Mouse (Mus musculus): Measurements from ENCODE around the gene Clmn.
"Not testable (repeated sequence)": the region's sequence is repeated elsewhere in the genome, so short reads cannot be mapped to it uniquely, and the experiment has no call there.

Clmn gene

DNA sequence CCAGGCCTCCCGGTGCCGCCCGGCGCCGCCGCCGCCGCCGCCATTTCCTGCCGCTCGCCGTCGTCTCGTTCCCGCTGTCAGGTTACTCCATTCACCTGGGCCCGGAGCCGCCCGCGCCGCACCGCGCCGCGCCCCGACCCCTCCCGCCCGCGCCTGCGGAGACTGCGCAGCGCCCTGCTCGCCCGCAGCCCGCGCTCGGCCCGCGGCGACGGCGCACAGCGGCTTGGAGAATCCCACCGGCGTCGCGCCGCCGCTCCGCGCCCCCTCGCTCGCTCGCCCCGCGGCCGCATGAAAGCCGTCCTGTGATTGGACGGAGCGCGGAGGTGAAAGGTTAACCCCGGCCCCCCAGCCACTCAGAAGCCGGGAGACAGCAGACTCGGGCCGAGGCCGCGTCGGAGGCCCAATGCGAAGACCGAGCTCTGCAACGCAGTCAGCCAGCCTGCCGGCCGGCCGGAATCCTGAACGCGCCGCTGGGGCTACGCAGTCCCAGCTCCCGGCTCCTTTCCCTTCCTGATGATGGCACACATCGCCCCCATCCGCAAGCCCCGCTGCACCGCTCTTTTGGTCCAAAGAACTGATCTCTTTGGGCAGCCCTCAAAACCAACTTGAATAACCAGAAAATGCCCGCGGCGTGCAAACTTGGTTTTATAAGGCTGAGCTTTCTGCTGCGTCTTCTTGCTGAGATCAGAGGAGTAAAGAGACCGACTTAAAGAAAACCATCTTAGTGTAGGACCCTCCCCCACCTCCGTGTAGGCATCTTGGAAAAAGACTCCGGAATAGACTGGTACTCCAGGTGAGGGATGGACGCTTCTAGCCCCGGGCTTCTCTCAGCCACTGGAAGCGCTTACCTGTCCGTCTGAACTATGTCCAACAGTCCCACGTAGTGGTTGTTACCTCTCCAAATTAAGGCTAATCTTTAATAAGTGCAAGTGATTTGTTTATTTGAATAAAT is 112.8 kb downstream of the Clmn start, which contains the start of gene Dicer1:
Gene Dicer1, minus strand, starts transcription at position 139 of the 952 bp plus-strand sequence.
- peak; percentile 98 to 99 for DNase-seq (ENCODE audit: low spot score in 2 of 2)

DNA sequence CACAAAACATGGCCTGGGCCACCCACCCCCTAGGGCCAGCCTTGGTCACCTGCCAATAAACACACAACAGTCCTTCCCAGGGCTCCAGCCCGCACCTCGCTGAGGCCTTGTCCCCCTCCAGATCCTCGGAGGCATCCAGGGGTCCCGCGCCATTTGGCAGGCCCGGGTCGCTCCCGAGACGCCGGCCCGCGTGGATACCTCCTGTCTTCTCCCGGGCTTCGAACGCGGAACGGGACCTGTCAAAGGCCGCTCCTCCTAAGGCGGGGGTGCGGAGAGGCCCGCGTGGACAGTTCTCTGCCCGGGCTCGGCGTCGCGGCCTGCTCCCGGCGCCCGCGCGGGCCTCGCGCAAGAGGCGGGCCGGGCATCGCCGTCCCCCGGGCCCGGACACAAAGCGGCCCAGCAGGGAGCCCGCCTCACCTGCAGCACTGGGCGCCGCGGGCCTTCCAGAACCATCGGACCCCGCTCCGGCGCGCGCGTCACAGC is 113.5 kb downstream of the Clmn start:
- DNase-seq (ENCODE audit: low spot score in 2 of 2) = peak; percentile 26 to 36

DNA sequence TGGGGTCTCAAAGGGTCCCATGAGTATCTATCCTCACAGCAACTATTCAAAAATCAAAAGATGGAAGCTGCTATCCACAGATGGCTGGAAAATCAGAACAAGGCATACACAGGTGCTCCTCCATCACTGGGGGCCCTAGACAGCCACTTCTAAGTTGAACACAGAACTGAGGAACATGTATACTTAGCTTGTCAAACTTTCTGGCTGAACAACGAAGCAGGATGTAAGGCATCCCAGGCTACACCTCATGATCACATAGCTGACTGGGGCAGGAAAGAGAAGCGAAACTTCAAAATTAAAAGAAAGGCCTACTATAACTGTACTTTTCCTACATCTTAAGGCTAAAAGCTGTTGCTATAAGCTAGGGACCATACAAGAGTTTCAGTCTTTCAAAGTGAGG is 115.9 kb downstream of the Clmn start:
- no peak for DNase-seq (ENCODE audit: low spot score in 2 of 2)

DNA sequence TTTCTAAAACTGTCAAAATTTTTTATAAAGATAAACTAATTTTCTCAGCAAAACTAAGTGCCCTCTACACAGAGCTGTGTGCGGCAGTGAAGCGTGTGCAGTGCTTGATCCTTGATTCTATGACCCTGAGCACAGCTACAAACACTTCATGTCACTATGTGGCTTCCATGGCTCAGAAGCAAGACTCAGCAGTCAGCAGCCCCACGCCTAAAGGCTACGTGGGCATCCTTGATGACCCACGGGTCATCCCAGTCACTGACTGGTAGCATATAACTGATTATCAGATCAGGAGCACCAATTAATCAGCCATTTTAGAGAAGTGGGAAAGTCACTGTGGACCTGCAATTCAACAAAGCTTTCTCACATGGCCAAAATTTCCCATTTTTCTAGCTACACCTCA is 117.6 kb downstream of the Clmn start:
- no peak for DNase-seq (ENCODE audit: low spot score in 2 of 2)

DNA sequence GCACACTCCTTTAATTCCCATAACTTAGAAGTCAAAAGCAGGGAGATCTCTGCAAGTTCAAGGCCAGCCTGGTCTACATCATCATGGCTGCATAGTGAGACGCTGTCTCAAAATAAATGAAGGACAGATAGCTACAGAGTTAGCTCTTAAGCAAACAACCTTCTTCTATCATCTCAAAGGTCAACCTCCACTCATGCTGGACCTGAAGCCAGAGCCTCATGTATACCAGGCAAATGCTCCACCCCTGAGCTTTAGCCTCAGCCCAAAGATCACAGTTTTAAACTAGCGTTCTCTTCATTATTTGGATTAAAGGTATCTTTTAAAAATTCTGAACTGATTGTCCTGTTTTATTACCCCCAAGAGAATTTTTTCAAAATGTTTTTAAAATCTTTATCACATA is 118.3 kb downstream of the Clmn start:
- no peak for DNase-seq (ENCODE audit: low spot score in 2 of 2)

DNA sequence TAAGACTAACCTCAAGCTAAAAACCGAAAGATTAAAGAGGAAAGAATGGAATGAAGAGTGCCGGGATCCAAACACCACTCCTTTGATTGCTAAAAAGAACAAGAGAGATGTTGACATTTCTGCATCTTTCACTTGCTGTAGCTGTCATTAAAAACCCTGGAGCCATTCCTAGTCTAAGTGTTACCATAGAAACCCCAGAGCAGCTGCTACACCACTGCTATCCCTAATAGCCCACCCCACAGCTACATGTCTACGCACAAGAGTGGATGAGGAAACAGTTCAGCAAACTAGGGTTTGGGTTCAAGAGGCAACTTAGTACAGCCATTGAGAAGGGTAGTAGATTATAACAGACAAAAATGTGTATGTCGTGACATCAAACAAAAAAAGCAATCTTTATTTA is 121.2 kb downstream of the Clmn start:
- no peak for DNase-seq (ENCODE audit: low spot score in 2 of 2)

DNA sequence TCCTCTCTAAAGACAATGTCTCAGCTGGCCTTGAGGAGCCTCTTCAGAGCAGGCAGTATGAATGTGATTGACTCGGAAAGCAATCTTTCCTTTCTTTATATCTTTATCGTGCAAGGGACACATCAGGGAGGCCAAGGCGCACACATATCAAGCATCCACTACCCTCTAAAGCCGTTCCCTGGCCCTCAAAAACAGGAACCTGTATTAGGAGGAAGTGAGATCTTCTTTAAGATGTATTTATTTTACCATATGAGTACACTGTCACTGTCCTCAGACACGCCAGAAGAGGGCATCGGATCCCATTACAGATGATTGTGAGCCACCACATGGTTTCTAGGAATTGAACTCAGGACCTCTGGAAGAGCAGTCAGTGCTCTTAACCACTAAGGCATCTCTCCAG is 122.6 kb downstream of the Clmn start:
- DNase-seq (ENCODE audit: low spot score in 2 of 2) = no peak

DNA sequence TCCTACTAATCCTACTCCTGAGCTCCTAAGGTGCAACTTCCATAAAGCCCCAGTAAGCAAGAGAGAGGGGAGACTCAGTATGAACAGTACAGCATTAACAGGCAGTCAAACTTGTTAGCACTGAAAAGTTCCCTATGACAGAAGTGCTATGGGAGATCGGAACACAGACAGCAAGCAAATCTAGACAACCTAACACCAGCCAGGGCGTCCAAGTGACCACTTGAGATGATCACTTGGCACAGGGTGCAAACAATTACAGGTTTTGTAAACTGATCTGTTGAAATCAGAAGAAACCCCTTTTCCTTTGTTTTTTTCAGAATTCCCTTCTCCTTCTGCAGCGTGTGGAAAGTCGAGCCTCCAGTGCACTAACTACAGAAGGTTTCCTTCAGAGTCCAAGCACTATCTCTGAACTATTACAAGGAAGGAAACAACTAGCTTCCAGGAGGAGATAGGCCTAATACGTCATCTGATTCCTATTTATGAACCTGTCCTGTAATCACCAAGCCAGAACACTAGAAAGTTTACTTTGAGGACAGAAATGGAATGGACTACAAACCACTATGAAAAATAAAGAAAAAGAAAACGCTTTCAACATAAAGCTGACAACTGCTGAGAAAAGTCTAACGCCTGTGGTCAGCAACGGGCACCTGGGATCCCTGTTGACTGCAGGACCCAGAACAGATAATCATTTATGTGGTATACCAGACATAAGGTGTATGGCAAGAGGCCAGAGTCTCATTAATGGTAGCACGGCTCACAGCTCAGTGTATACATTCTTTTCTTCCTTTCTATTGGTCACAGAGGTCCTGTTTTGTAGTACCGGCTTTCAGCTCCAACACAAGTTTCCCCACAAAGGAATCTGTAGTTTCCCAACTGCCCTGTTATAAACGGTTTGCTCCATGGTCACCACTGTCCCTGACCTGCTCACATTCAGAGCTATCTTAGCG is 123.8 kb downstream of the Clmn start:
- DNase-seq (ENCODE audit: low spot score in 2 of 2) = no peak

DNA sequence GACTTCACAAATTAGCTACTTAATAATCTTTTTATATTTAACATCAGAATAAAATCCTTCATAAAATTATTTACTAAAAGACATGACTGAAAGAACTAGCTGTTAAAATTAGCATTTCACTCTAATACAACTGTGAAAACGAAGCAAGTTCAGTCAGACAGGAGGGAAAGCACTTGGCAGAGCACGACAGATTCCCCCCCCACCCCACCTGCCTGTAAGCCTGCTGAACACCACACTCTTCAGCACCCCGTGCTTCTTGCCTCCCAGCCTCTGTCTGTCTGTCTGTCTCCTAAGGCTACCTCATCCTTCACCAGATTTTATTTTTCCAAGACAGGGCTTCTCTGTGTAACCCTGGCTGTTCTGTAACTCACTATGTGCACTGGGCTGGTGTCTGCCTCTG is 125.9 kb downstream of the Clmn start:
- DNase-seq (ENCODE audit: low spot score in 2 of 2) = no peak

DNA sequence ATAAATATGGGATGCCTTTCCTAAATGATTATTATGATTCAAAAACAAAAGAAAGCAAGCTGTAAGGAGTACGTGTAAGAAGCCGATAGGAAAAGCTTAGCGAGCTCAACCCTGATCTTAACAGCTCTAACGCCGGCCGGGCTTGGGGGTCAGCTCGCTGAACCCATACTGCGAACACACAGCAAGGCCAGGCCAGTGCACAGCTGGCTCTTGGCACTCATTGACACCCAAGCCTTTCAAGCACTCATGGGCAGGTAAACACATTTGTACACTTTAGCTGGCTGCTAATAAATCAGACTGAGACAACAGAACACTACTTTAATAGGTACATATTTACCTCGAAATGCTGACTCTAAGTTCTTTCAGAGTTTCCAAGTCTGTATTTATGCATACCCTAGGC is 126.4 kb downstream of the Clmn start:
- no peak for DNase-seq (ENCODE audit: low spot score in 2 of 2)

DNA sequence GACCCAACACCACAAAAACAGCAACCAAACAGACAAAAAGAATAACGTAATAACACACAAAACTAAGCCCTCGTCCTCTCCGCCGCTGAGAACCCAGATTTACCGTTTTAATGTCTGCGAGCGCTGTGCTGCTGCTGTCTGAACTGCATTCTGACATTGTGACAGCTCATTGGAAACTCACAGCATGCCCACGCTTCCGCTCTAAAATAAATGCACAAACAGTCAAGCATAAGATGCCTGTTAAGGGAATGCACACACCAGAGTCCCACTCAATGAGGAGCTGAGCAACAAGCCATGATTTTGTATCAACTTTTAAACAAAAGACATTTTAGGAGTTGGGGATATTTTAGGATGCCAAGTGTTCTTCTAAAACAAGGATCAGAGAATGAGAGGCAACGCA is 127.2 kb downstream of the Clmn start:
- peak; percentile 41 to 61 for DNase-seq (ENCODE audit: low spot score in 2 of 2)

DNA sequence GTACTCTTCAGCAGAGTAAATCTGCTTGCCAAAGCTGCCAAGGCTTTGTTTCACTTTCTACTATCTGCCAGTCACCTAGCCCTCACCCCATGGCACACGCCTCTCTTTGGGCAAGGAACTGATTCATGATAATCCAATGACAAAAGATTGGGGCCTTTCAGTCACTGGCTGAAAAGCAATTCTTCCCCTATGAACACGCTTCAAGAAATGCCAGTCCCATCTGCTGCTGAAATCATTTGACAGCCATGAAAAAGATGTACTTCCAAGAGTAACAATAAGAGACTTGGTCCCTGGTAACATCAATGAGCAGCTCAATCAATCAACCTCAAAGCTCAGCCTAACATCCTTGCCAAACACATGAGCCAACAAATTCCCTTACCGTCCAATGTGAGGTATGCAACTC is 128.9 kb downstream of the Clmn start:
- DNase-seq (ENCODE audit: low spot score in 2 of 2) = no peak

DNA sequence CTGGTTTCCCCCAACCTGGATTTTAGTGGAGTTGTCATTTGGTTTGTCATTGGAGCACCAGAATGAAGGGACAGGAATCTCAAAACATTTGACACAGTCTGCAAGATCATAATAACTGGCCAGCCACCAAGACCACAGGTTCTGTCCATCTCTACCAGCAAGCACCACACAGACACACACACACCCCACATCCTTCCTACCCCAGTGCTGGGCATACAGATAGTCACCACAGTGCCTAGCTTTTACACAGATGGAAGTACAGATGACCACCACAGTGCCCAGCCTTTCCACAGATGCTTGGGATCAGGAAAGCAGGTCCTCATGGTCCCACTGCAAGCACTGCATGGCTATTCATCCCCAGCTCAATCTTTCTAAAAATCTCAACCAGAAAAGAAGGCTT is 131.7 kb downstream of the Clmn start:
- DNase-seq (ENCODE audit: low spot score in 2 of 2) = no peak

DNA sequence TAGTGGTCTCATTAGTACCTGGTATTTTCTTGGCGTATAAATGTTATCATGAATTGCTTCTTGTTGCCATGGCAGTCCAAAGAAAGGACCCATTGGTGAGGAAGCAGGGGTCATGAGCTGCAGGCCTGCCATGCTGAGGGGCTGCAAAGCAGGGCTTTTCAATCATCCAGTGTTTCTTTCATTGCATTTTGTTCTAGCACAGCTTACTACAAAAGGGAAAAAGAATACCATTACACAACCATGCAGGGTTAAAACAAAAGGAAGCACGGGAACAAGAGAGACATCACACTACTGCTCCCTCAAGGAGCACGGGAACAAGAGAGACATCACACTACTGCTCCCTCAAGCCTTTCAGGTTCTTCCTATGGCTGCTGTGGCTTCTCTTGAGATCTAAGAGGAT is 133.1 kb downstream of the Clmn start:
- no peak for DNase-seq (ENCODE audit: low spot score in 2 of 2)

DNA sequence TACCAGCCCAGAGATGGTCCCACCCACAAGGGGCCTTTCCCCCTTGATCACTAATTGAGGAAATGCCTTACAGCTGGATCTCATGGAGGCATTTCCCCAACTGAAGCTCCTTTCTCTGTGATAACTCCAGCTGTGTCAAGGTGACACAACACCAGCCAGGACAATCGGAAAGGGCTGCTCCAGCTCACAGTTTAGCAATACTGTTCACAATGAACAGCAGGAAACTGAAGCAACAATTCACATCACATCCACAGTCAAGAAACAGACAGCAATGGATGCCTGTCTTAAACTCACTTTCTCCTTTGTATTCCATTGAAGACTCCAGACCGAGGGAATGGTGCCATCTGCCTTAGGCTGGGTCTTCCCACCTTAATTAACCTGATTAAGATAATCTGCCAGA is 138.4 kb downstream of the Clmn start:
- DNase-seq (ENCODE audit: low spot score in 2 of 2) = not testable (repeated sequence)

DNA sequence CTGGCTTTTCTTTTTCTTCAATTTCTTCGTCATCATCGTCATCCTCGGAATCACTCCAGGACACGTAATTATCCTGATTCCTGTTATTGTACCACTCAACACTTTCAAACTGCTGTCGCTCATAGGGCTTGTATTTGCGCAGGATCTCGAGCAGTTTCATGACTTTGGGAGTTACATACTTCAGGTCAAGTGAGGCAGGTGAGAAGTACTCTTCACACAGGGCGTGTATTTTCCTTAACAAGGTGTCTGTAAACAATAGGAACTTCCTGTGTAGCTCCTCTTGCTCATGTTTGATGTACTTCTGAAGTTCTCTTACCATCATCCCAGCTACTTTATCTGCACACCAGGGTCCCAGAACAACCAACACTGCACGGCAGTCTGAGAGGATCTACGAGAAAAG is 142.8 kb downstream of the Clmn start:
- DNase-seq (ENCODE audit: low spot score in 2 of 2) = no peak

DNA sequence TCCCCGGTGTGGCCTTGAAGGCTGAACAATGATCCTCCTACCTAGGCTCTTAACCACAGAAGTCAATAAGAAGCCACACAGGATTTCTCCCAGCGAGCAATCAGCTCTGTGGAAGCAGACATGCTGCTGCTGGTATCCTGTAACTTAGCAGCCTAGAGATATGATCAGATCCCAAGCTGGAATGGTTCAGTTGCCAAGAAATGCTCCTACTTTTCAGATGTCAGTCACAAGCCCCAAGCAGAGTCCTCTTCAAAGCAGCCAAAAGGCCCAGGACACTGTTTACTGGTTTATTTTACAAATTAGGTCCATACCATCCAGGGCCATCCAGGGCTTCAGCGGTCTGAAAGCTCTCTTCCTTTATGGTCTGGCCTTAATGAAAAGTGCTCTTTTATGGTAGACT is 143.9 kb downstream of the Clmn start:
- DNase-seq (ENCODE audit: low spot score in 2 of 2) = no peak

DNA sequence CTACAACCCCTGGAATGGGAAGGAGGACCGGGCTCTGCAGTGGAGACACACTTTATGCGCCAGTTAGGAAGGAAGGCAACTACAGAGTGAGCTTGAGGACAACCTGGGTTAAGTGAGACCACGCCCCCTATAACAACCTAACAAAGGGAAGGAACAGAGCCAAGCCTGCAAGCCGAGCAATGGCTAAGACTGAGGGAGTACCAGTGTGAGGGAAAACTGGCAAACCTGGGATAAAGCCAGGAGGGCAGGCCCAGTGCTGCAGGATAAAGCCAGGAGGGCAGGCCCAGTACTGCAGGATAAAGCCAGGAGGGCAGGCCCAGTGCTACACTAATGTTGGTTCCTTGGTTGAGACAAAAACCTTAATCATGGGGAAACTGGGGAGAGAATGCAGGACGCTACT is 145.9 kb downstream of the Clmn start:
- DNase-seq (ENCODE audit: low spot score in 2 of 2) = no peak

DNA sequence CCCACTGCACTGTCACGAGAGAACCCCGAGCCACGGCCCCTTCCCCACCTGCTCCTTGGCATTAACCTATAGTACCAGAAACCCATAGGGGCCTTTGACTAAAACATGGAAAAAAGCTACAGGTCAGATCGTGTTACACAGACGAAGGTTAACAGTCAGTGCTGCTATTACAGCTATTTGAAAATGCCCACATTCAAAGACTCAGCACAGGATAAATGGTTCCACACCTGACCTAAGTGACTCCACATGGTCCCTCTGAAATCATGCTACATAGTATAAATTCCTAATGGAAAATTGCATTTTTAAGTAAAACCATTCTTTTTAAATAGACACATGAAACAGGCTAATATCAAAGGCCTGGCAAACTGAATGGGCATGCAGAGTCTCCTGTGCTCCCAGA is 148.5 kb downstream of the Clmn start:
- DNase-seq (ENCODE audit: low spot score in 2 of 2) = no peak

DNA sequence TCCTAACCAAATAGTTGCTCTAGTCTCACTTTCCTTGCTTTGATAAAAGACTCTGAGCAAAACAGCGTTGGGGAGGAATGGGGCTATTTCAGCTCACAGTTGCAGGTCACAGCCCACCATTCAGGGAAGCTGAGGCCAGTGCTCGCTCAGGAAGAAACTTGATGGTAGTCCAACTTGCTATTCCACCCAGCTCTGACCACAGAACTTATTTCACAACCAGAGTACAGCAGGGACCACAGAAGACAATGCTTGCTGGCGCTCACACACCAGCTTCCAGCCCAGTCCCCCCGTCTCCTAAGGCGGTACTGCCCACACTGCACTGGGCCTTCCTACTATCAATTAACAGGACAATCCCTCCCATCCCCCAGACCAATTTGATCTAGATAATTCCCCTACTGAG is 149.4 kb downstream of the Clmn start:
- no peak for DNase-seq (ENCODE audit: low spot score in 2 of 2)

Data from frontal cortex, postnatal 36 days (tissue).